Mouse (Mus musculus): ENCODE data around the gene AL732309.1. TPM values are rescaled to one million over a fixed set of nuclear protein-coding genes. Genes with fewer than 3 reads are reported as not detected.

Gene AL732309.1
- total RNA-seq (2021), result 1 to 10 TPM; 1.2 to 2.2 TPM

- DNase-seq, result no peak
- intact Hi-C loops (cut with DNase I), result no loop called here
These were observed at the start of gene AL732309.1 for GRCm38 (mm10) chr2:25246183-25247072. AL732309.1 (minus strand) TSS chr2:25246863.

GRCm38 (mm10) chr2:25293706-25294105 lies 47.0 kb upstream of the AL732309.1 start:
- DNase-seq, result no peak
- intact Hi-C loops (cut with DNase I), result loop anchor here (2.0 to 5.0 kb wide), 3 partner anchors 35 to 166 kb away; no protein-coding TSS in a partner anchor

- DNase-seq, result peak; percentile 86
- intact Hi-C loops (cut with DNase I), result loop anchor here (2.0 to 5.0 kb wide), 3 partner anchors 34 to 166 kb away; no protein-coding TSS in a partner anchor
These were observed 46.2 kb upstream of the AL732309.1 start for GRCm38 (mm10) chr2:25292856-25293255.

GRCm38 (mm10) chr2:25292054-25292544 lies 45.4 kb upstream of the AL732309.1 start:
- intact Hi-C loops (cut with DNase I), result loop anchor here (2.0 to 5.0 kb wide), 3 partner anchors 33 to 165 kb away; no protein-coding TSS in a partner anchor
- peak; percentile 34 to 52 for DNase-seq

- peak in 1 of 2 experiments; percentile 35 for DNase-seq
- intact Hi-C loops (cut with DNase I), result loop anchor here (2.0 to 5.0 kb wide), 3 partner anchors 33 to 164 kb away; no protein-coding TSS in a partner anchor
These were observed 44.8 kb upstream of the AL732309.1 start for GRCm38 (mm10) chr2:25291184-25292053.

- DNase-seq, result no peak
- intact Hi-C loops (cut with DNase I), result loop anchor here (5.0 kb wide), 2 partner anchors 63 to 163 kb away; no protein-coding TSS in a partner anchor
These were observed 44.1 kb upstream of the AL732309.1 start for GRCm38 (mm10) chr2:25290816-25291130.

GRCm38 (mm10) chr2:25290101-25290815 lies 43.6 kb upstream of the AL732309.1 start:
- peak in 1 of 2 experiments; percentile 25 for DNase-seq
- intact Hi-C loops (cut with DNase I), result loop anchor here (5.0 kb wide), 2 partner anchors 63 to 163 kb away; no protein-coding TSS in a partner anchor

GRCm38 (mm10) chr2:25289651-25290050 lies 43.0 kb upstream of the AL732309.1 start, which contains the start of gene Lrrc26:
Lrrc26 (plus strand) TSS chr2:25289915.
- DNase-seq, result no peak
- intact Hi-C loops (cut with DNase I), result loop anchor here (5.0 kb wide), 2 partner anchors 62 to 162 kb away; no protein-coding TSS in a partner anchor

GRCm38 (mm10) chr2:25288734-25289345 lies 42.2 kb upstream of the AL732309.1 start:
- DNase-seq, result no peak
- intact Hi-C loops (cut with DNase I), result no loop called here

- intact Hi-C loops (cut with DNase I), result no loop called here
- DNase-seq, result no peak
These were observed 41.4 kb upstream of the AL732309.1 start, which contains the start of gene Tmem210 for GRCm38 (mm10) chr2:25287927-25288649. Tmem210 (plus strand) TSS chr2:25288145.

GRCm38 (mm10) chr2:25286837-25287636 lies 40.4 kb upstream of the AL732309.1 start:
- no peak for DNase-seq
- intact Hi-C loops (cut with DNase I), result no loop called here

GRCm38 (mm10) chr2:25286314-25286713 lies 39.7 kb upstream of the AL732309.1 start:
- no peak for DNase-seq

GRCm38 (mm10) chr2:25285551-25285950 lies 38.9 kb upstream of the AL732309.1 start:
- no peak for DNase-seq
- intact Hi-C loops (cut with DNase I), result no loop called here

More at GRCm38 (mm10) chr2:25286314-25286713, 39.7 kb upstream of the AL732309.1 start:
- intact Hi-C loops (cut with DNase I), result no loop called here

- DNase-seq, result peak; percentile 75 to 82
- intact Hi-C loops (cut with DNase I), result loop anchor here (5.0 kb wide), 1 partner anchor 128 kb away; no protein-coding TSS in a partner anchor
These were observed 32.5 kb upstream of the AL732309.1 start for GRCm38 (mm10) chr2:25278928-25279882.

- no peak for DNase-seq
- intact Hi-C loops (cut with DNase I), result loop anchor here (2.0 to 5.0 kb wide), 3 partner anchors 18 to 76 kb away; partner anchors contain the start of genes Man1b1, Tmem203 and Tor4a
These were observed 26.3 kb upstream of the AL732309.1 start for GRCm38 (mm10) chr2:25273010-25273409.

- DNase-seq, result no peak
- intact Hi-C loops (cut with DNase I), result loop anchor here (2.0 to 5.0 kb wide), 3 partner anchors 18 to 75 kb away; partner anchors contain the start of genes Man1b1, Tmem203 and Tor4a
These were observed 25.9 kb upstream of the AL732309.1 start for GRCm38 (mm10) chr2:25272515-25272914.
